Mouse (Mus musculus) intestine, embryonic 14.5 days (tissue): ENCODE results near the gene Rptor. TPM values are rescaled to one million over a fixed set of nuclear protein-coding genes. Genes with fewer than 3 reads are reported as not detected.

Experiments used
- ATAC-seq: fragments of 200-750 bp; cut with Nextera tagmentation; replicated peaks from 2 replicates; pipeline ENCODE4 v1.8.0; 2017; ENCODE audit warnings: low read depth, moderate number of reproducible peaks, moderate TSS enrichment, moderate library complexity; ENCODE audit not compliant: low FRiP score, low TSS enrichment
- DNase-seq: peaks from one replicate; pipeline ENCODE4 v3.0.0-alpha.2; 2018; ENCODE audit warnings: low spot score
- H3K27ac ChIP-seq: fragments of 300-500 bp; sonication (generic); 2 replicates; pipeline ENCODE4 v1.5.1; 2014; ENCODE audit warnings: low read depth, mild to moderate bottlenecking, control low read depth
- H3K27me3 ChIP-seq: fragments of 300-500 bp; sonication (generic); replicated peaks from 2 replicates; pipeline ENCODE4 v1.6.1; 2014; ENCODE audit warnings: low read length, control low read depth; ENCODE audit not compliant: control insufficient read depth, insufficient read depth
- H3K36me3 ChIP-seq: fragments of 300-500 bp; sonication (generic); 2 replicates; pipeline ENCODE4 v1.6.1; 2014; ENCODE audit warnings: low read length, control low read depth; ENCODE audit not compliant: control insufficient read depth, insufficient read depth
- H3K4me1 ChIP-seq: fragments of 300-500 bp; sonication (generic); replicated peaks from 2 replicates; pipeline ENCODE4 v1.6.1; 2014; ENCODE audit warnings: low read length, control low read depth, mixed read lengths; ENCODE audit not compliant: control insufficient read depth, insufficient read depth
- H3K4me2 ChIP-seq: fragments of 300-500 bp; sonication (generic); 2 replicates; pipeline ENCODE4 v1.6.1; 2014; ENCODE audit warnings: low read length
- H3K4me3 ChIP-seq: fragments of 300-500 bp; sonication (generic); 2 replicates; pipeline ENCODE4 v1.5.1; 2014; ENCODE audit warnings: low read depth, low read length, control low read depth, mixed read lengths
- H3K9ac ChIP-seq: fragments of 300-500 bp; sonication (generic); 2 replicates; pipeline ENCODE4 v1.6.1; 2014; ENCODE audit warnings: mild to moderate bottlenecking, low read length
- H3K9me3 ChIP-seq: fragments of 300-500 bp; sonication (generic); 2 replicates; pipeline ENCODE4 v1.6.1; 2016; ENCODE audit warnings: low read length, control low read depth; ENCODE audit not compliant: control insufficient read depth
- whole genome bisulfite sequencing: fragments of 180-500 bp; shearing (Covaris S2); extraction: QIAGEN DNeasy Blood & Tissue Kit; methylation state at CpG from one replicate; pipeline ENCODE4 v1.1.7; 2014; 5-methylcytosine and 5-hydroxymethylcytosine counted together
- polyA plus RNA-seq: library from polyadenylated mRNA; unstranded; fragments of >200 nt; fragmentation: Nextera tagmentation; extraction: Ambion mirVana; gene quantifications from 2 replicates; pipeline ENCODE4 v1.2.1, GENCODE M21; 2014

The Rptor gene
- polyA plus RNA-seq, 1 experiment from 2014 or later: 12.9 TPM

GRCm38 (mm10) chr11:119593966-119594365 is 8.7 kb upstream of the Rptor start:
- Histone ChIP-seq H3K36me3 (no peaks in the 10 kb centered on the region), H3K4me2 (no peak overlapping the region), H3K4me1 (0 out of 2 replicates have a peak, but pooled peaks cover 4% of the 10 kb centered on the region), H3K9ac (no peak overlapping the region), H3K27ac (no peak overlapping the region), H3K4me3 (no peak overlapping the region), H3K9me3 (no peaks in the 10 kb centered on the region), H3K27me3 (no peaks in the 10 kb centered on the region)
- DNase-seq (no peak), ATAC-seq (no peak)
- 32% methylated on average over 3 of the region's 3 CpGs for WGBS

- H3K9ac ChIP-seq: no peak overlapping the region
- no peak for DNase-seq
- H3K27ac ChIP-seq: no peak overlapping the region
- peaks cover 7% of the 10 kb centered on the region for H3K4me1 ChIP-seq
- no peak overlapping the region for H3K4me2 ChIP-seq
- WGBS: 50% methylated on average over 3 of the region's 3 CpGs
- H3K36me3 ChIP-seq: no peaks in the 10 kb centered on the region
- H3K27me3 ChIP-seq: no peaks in the 10 kb centered on the region
- no peak for ATAC-seq
- H3K9me3 ChIP-seq: no peaks in the 10 kb centered on the region
- no peak overlapping the region for H3K4me3 ChIP-seq
Measured at GRCm38 (mm10) chr11:119598856-119599255, 3.8 kb upstream of the Rptor start.

- Histone ChIP-seq H3K9me3 (no peaks in the 10 kb centered on the region), H3K27me3 (no peaks in the 10 kb centered on the region), H3K4me1 (peaks cover 14% of the 10 kb centered on the region), H3K27ac (no peak overlapping the region), H3K4me2 (no peak overlapping the region), H3K4me3 (no peak overlapping the region), H3K36me3 (no peaks in the 10 kb centered on the region), H3K9ac (no peak overlapping the region)
- WGBS: 81% methylated on average over 1 of the region's 1 CpGs
- DNase-seq (no peak), ATAC-seq (no peak)
Measured at GRCm38 (mm10) chr11:119600286-119600685, 2.4 kb upstream of the Rptor start.

- Histone ChIP-seq H3K9me3 (no peaks in the 10 kb centered on the region), H3K27ac (no peak overlapping the region), H3K9ac (peak overlapping the region; percentile 97), H3K4me3 (peak overlapping the region; percentile 92), H3K27me3 (no peaks in the 10 kb centered on the region), H3K4me1 (peaks cover 10% of the 10 kb centered on the region), H3K4me2 (peak overlapping the region; percentile 95), H3K36me3 (no peaks in the 10 kb centered on the region)
- WGBS: 37% methylated on average over 10 of the region's 10 CpGs
- ATAC-seq (no peak), DNase-seq (no peak)
Measured at GRCm38 (mm10) chr11:119602177-119602700, 466 bp upstream of the Rptor start.

DNA sequence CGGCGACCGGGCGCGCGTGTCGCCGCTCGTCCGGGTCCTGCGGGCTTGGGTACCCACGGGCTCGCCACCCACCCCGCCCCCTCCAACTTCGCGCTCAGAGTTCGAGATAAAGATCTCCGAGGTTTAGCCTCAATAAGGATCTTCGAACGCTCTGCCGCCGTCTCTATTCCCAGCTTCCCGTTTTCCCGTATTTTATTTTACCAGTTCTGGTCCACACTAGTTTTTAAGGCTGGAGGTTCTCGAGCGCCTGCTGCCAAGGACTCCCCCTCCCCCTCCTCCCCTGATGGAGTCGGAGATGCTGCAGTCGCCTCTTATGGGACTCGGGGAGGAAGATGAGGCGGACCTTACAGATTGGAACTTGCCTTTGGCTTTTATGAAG is 811 bp downstream of the Rptor start:
- 1% methylated on average over 18 of the region's 30 CpGs for WGBS
- ATAC-seq (no peak; the same call in 1 of the 2 replicates), DNase-seq (no peak)
- Histone ChIP-seq H3K4me2 (peak overlapping the region; percentile 95), H3K27ac (peak overlapping the region; percentile 75; the same call in 1 of the 2 replicates), H3K36me3 (0 out of 2 replicates have a peak, but pooled peaks cover 3% of the 10 kb centered on the region), H3K9me3 (no peaks in the 10 kb centered on the region), H3K4me3 (peak overlapping the region; percentile 92), H3K9ac (peak overlapping the region; percentile 97), H3K27me3 (no peaks in the 10 kb centered on the region), H3K4me1 (peaks cover 10% of the 10 kb centered on the region)

DNA sequence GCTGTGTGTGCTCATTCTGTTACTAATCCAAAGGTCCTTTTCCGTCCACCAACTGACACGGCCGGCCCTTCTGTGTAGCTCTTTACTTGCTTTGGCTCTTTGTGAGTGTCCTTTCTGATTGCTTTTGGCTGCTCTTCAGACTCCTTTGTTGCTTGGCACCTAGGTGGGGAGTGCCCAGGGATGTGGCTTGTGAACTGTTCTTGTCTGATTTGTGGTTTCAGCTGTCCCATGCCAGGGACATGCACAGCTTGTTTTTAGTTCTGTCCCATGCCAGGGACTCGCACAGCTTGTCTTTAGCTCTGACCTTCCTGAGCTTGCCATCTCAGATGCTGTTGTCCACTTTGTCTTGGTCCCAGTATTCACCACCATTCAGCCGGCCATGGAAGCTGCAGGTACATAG is 4.8 kb downstream of the Rptor start:
- ATAC-seq (no peak), DNase-seq (no peak)
- H3K27ac ChIP-seq: no peak overlapping the region
- no peak overlapping the region for H3K9ac ChIP-seq
- peaks cover 10% of the 10 kb centered on the region for H3K4me1 ChIP-seq
- H3K4me3 ChIP-seq: no peak overlapping the region
- H3K9me3 ChIP-seq: no peaks in the 10 kb centered on the region
- H3K4me2 ChIP-seq: no peak overlapping the region
- H3K36me3 ChIP-seq: 0 out of 2 replicates have a peak, but pooled peaks cover 3% of the 10 kb centered on the region
- WGBS: 97% methylated on average over 5 of the region's 5 CpGs
- no peaks in the 10 kb centered on the region for H3K27me3 ChIP-seq

GRCm38 (mm10) chr11:119611496-119611895 is 8.8 kb downstream of the Rptor start:
- no peak overlapping the region for H3K27ac ChIP-seq
- no peak for ATAC-seq
- no peaks in the 10 kb centered on the region for H3K4me1 ChIP-seq
- 0 out of 2 replicates have a peak, but pooled peaks cover 3% of the 10 kb centered on the region for H3K36me3 ChIP-seq
- WGBS: 93% methylated on average over 6 of the region's 6 CpGs
- no peaks in the 10 kb centered on the region for H3K9me3 ChIP-seq
- no peak for DNase-seq
- no peak overlapping the region for H3K4me3 ChIP-seq
- no peak overlapping the region for H3K4me2 ChIP-seq
- no peak overlapping the region for H3K9ac ChIP-seq
- no peaks in the 10 kb centered on the region for H3K27me3 ChIP-seq

- Histone ChIP-seq H3K4me1 (no peaks in the 10 kb centered on the region), H3K9me3 (no peaks in the 10 kb centered on the region), H3K9ac (no peak overlapping the region), H3K27me3 (no peaks in the 10 kb centered on the region), H3K27ac (no peak overlapping the region), H3K4me2 (no peak overlapping the region), H3K4me3 (no peak overlapping the region), H3K36me3 (0 out of 2 replicates have a peak, but pooled peaks cover 3% of the 10 kb centered on the region)
- 72% methylated on average over 3 of the region's 3 CpGs for WGBS
- DNase-seq (no peak), ATAC-seq (no peak)
Measured at GRCm38 (mm10) chr11:119612179-119612578, 9.5 kb downstream of the Rptor start.

- DNase-seq (no peak), ATAC-seq (no peak)
- 91% methylated on average over 7 of the region's 7 CpGs for WGBS
- H3K9me3 ChIP-seq: no peaks in the 10 kb centered on the region
- H3K4me1 ChIP-seq: no peaks in the 10 kb centered on the region
- H3K4me3 ChIP-seq: no peak overlapping the region
- no peak overlapping the region for H3K4me2 ChIP-seq
- H3K27me3 ChIP-seq: no peaks in the 10 kb centered on the region
- H3K36me3 ChIP-seq: no peaks in the 10 kb centered on the region
- no peak overlapping the region for H3K27ac ChIP-seq
- H3K9ac ChIP-seq: no peak overlapping the region
Measured at GRCm38 (mm10) chr11:119615087-119615486, 12.4 kb downstream of the Rptor start.
